8 mouse cellular contexts compared by ENCODE assay signal in the genomic region with DNA sequence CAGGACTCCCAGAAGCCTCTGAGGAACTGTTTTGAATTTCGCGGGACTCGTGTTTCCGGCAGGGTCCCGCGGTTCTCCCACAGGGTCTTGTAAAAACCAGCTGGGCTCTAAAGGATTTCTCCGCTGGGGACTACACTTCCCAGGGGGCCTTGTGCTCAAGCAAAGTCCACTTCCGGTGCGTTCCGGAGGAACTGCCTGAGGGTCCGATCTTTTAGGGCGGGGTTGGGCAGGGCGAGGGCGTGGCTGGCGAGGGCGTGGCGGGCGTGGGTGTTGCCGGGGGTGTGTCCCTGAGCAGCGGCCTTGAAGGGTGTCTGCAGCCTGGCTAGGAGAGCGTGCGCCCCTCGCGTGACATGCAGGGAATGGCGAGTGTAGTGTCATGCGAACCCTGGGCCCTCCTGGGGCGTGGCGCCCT. TPM values are rescaled to one million over a fixed set of nuclear protein-coding genes. Genes with fewer than 3 reads are reported as not detected.
DNase-seq lines count a peak whose midpoint lies in the region; ATAC-seq and TF ChIP-seq lines count a peak whose summit lies in the region.

A gene (plus strand): TSS at position 252 of the 412 bp plus-strand sequence.

- no peaks in the 10 kb centered on the region for H3K9me3 ChIP-seq in embryonic facial prominence, embryonic 15.5 days (replicated peaks)
- no peaks in the 10 kb centered on the region for H3K9me3 ChIP-seq in kidney, embryonic 14.5 days (ENCODE audit: control insufficient read depth, low read length)
- no peaks in the 10 kb centered on the region for H3K9me3 ChIP-seq in limb, embryonic 15.5 days

- peak within 1 kb of the TSS; percentile 68 for H3K9ac ChIP-seq in embryonic facial prominence, embryonic 15.5 days
- peak within 1 kb of the TSS; percentile 50; the same call in 1 of the 2 replicates for H3K9ac ChIP-seq in kidney, embryonic 14.5 days (ENCODE audit: low read depth, low read length)
- peak within 1 kb of the TSS; percentile 61 for H3K9ac ChIP-seq in limb, embryonic 15.5 days

- peak; percentile 14; the same call in 1 of the 2 replicates for TF ChIP-seq CTCF in bone marrow, adult 2 months (IDR thresholded peaks at IDR 0.05; ENCODE audit: control insufficient read depth, insufficient read depth, low read length)

- peak; percentile 95 for ATAC-seq in embryonic facial prominence, embryonic 15.5 days (ENCODE audit: insufficient number of reproducible peaks, low FRiP score, low TSS enrichment, low read depth)
- ATAC-seq in kidney, embryonic 14.5 days (ENCODE audit: low FRiP score, low TSS enrichment): peak; percentile 97
- ATAC-seq in limb, embryonic 15.5 days (ENCODE audit: insufficient number of reproducible peaks, low FRiP score, low TSS enrichment, low read depth): peak; percentile 96

- under 1% methylated on average over 28 of the region's 28 CpGs for WGBS in bone marrow, adult 2 months
- 0% methylated on average over 28 of the region's 28 CpGs for WGBS in embryonic facial prominence, embryonic 15.5 days
- under 1% methylated on average over 28 of the region's 28 CpGs for WGBS in kidney, embryonic 14.5 days
- WGBS in limb, embryonic 15.5 days: under 1% methylated on average over 28 of the region's 28 CpGs

- peak within 1 kb of the TSS; percentile 72 for H3K4me3 ChIP-seq in bone marrow, adult 2 months (replicated peaks; ENCODE audit: control insufficient read depth, low read depth, low read length)
- H3K4me3 ChIP-seq in embryonic facial prominence, embryonic 15.5 days (replicated peaks): peak within 1 kb of the TSS; percentile 73
- H3K4me3 ChIP-seq in kidney, embryonic 14.5 days (ENCODE audit: low read length): peak within 1 kb of the TSS; percentile 53
- peak within 1 kb of the TSS; percentile 67 for H3K4me3 ChIP-seq in limb, embryonic 15.5 days

- no peaks in the 10 kb centered on the region for H3K27me3 ChIP-seq in embryonic facial prominence, embryonic 15.5 days
- H3K27me3 ChIP-seq in kidney, embryonic 14.5 days (ENCODE audit: control insufficient read depth, insufficient read depth, low read length): no peaks in the 10 kb centered on the region
- no peaks in the 10 kb centered on the region for H3K27me3 ChIP-seq in limb, embryonic 15.5 days

- H3K36me3 ChIP-seq in embryonic facial prominence, embryonic 15.5 days: peaks cover 8% of the 10 kb centered on the region; the same call in 1 of the 2 replicates
- no peaks in the 10 kb centered on the region; the same call in 1 of the 2 replicates for H3K36me3 ChIP-seq in kidney, embryonic 14.5 days (ENCODE audit: control insufficient read depth, insufficient read depth, low read length)
- H3K36me3 ChIP-seq in limb, embryonic 15.5 days: peaks cover 10% of the 10 kb centered on the region

- TF ChIP-seq POLR2A in bone marrow, adult 2 months (IDR thresholded peaks at IDR 0.05; ENCODE audit: borderline replicate concordance, control insufficient read depth, low read depth, low read length): peak; percentile 29; the same call in 1 of the 2 replicates

- H3K4me1 ChIP-seq in bone marrow, adult 2 months (ENCODE audit: control insufficient read depth, insufficient read depth, low read length): peaks cover 2% of the 10 kb centered on the region
- H3K4me1 ChIP-seq in embryonic facial prominence, embryonic 15.5 days: peaks cover 15% of the 10 kb centered on the region
- no peaks in the 10 kb centered on the region for H3K4me1 ChIP-seq in kidney, embryonic 14.5 days (ENCODE audit: control insufficient read depth, insufficient read depth, low read length)
- peaks cover 14% of the 10 kb centered on the region for H3K4me1 ChIP-seq in limb, embryonic 15.5 days

- H3K27ac ChIP-seq in bone marrow, adult 2 months (ENCODE audit: control insufficient read depth, insufficient read depth, low read depth, low read length, poor library complexity): no peak within 1 kb of the TSS
- no peak within 1 kb of the TSS; the same call in 1 of the 2 replicates for H3K27ac ChIP-seq in embryonic facial prominence, embryonic 15.5 days (replicated peaks)
- H3K27ac ChIP-seq in kidney, embryonic 14.5 days (ENCODE audit: low read depth, low read length): no peak within 1 kb of the TSS
- peak within 1 kb of the TSS; percentile 27; the same call in 1 of the 2 replicates for H3K27ac ChIP-seq in limb, embryonic 15.5 days

- peak within 1 kb of the TSS; percentile 83 for H3K4me2 ChIP-seq in embryonic facial prominence, embryonic 15.5 days (replicated peaks)
- peak within 1 kb of the TSS; percentile 55 for H3K4me2 ChIP-seq in kidney, embryonic 14.5 days (replicated peaks; ENCODE audit: low read depth, low read length)
- peak within 1 kb of the TSS; percentile 86 for H3K4me2 ChIP-seq in limb, embryonic 15.5 days

- DNase-seq in 416B (ENCODE audit: low read depth): peak; percentile 97
- DNase-seq in heart, adult 9 months (ENCODE audit: low spot score in 2 of 2): peak; percentile 88 to 91
- peak; percentile 61 to 66 for DNase-seq in monocyte, adult 2 months (ENCODE audit: low read depth in 1 of 2, low spot score in 2 of 2)
- peak; percentile 91 to 92 for DNase-seq in spleen, postnatal 36 days (ENCODE audit: low spot score in 2 of 2)

RNA-seq across cellular contexts. Expression of the gene that starts here (rescaled TPM):
- polyA plus RNA-seq in bone marrow, adult 2 months (2011; ENCODE audit: insufficient read depth, insufficient read length, low replicate concordance, missing spikeins): 1.2 and 3.0 TPM in 2 replicates
- polyA plus RNA-seq in embryonic facial prominence, embryonic 15.5 days (2015; fragmentation: Nextera tagmentation; extraction: Ambion mirVana): 9.5 and 10.0 TPM in 2 replicates
- polyA plus RNA-seq in kidney, embryonic 14.5 days (2014; fragmentation: Nextera tagmentation; extraction: Ambion mirVana): 7.5 and 8.7 TPM in 2 replicates
- 7.8 and 9.2 TPM in 2 replicates for polyA plus RNA-seq in limb, embryonic 15.5 days (2015; fragmentation: Nextera tagmentation; extraction: Ambion mirVana)
